Mouse (Mus musculus) ES-Bruce4 (cell line): ENCODE results near the gene Erc2. TPM values are rescaled to one million over a fixed set of nuclear protein-coding genes. Genes with fewer than 3 reads are reported as not detected.

Experiments used
- H3K27ac ChIP-seq: 2 replicates; pipeline ENCODE4 v1.5.1; 2012; ENCODE audit warnings: low read length, inconsistent platforms; ENCODE audit not compliant: insufficient read depth
- H3K27me3 ChIP-seq: 2 replicates; pipeline ENCODE4 v1.6.1; 2012; ENCODE audit warnings: mild to moderate bottlenecking, low read length, inconsistent platforms; ENCODE audit not compliant: control insufficient read depth, poor library complexity, insufficient read depth, severe bottlenecking
- H3K36me3 ChIP-seq: 2 replicates; pipeline ENCODE4 v1.6.1; 2012; ENCODE audit warnings: inconsistent platforms, mild to moderate bottlenecking, low read length, moderate library complexity; ENCODE audit not compliant: control insufficient read depth, poor library complexity, insufficient read depth, severe bottlenecking
- H3K4me1 ChIP-seq: one replicate; pipeline ENCODE4 v1.8.1; 2011; ENCODE audit warnings: low read length; ENCODE audit not compliant: control insufficient read depth, insufficient read depth
- H3K4me3 ChIP-seq: 2 replicates; pipeline ENCODE4 v1.5.1; 2011; ENCODE audit warnings: low read depth, mild to moderate bottlenecking, low read length
- H3K9ac ChIP-seq: 2 replicates; pipeline ENCODE4 v1.6.1; 2012; ENCODE audit warnings: low read depth, mild to moderate bottlenecking, inconsistent platforms; ENCODE audit not compliant: poor library complexity, severe bottlenecking
- H3K9me3 ChIP-seq: replicated peaks from 2 replicates; pipeline ENCODE4 v1.6.1; 2012; ENCODE audit warnings: mild to moderate bottlenecking, low read length, inconsistent platforms; ENCODE audit not compliant: control insufficient read depth, poor library complexity, insufficient read depth, severe bottlenecking
- CTCF ChIP-seq: IDR thresholded peaks from one replicate; pipeline ENCODE4 v1.8.1; 2011; ENCODE audit warnings: low read depth, low read length
- EP300 ChIP-seq: IDR thresholded peaks from 2 replicates; pipeline ENCODE4 v1.6.1; 2011; ENCODE audit warnings: low read depth, low read length; ENCODE audit not compliant: insufficient read depth
- POLR2A ChIP-seq: IDR thresholded peaks from one replicate; pipeline ENCODE4 v1.8.1; 2011; ENCODE audit warnings: low read length; ENCODE audit not compliant: insufficient read depth
- polyA plus RNA-seq: library from polyadenylated mRNA; stranded (reverse); fragments of >200 nt; gene quantifications from 2 replicates; pipeline ENCODE4 v1.2.4, GENCODE M21; 2011; ENCODE audit warnings: low read depth; ENCODE audit not compliant: missing spikeins, insufficient read depth, insufficient read length

Erc2 gene
- polyA plus RNA-seq, 1 experiment = 10.0 TPM

DNA sequence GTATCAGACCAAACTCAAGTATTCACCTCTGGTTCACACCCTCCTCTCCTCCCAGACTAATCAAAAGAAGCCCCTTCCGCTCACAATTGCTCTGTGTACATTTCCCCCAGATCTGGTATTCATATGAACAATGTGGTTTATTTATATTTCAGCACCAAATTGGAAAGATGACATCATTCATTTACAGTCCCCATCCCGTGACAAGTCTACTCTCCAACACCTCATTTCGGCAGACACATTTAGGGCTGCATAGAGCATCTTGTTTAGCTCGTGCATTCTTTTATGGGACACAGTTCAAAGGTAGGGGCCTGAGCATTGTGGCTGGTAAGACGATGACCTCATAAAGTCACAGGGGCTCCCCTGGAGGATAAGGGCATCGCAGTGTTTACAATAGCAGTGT is 677.9 kb downstream of the Erc2 start:
- H3K27me3 ChIP-seq = no peaks in the 10 kb centered on the region
- H3K9me3 ChIP-seq = no peaks in the 10 kb centered on the region
- no peak overlapping the region for H3K9ac ChIP-seq
- H3K4me3 ChIP-seq = no peak overlapping the region
- no peaks in the 10 kb centered on the region for H3K4me1 ChIP-seq
- no peaks in the 10 kb centered on the region for H3K36me3 ChIP-seq
- TF ChIP-seq POLR2A = no peak
- no peak for TF ChIP-seq EP300
- no peak for TF ChIP-seq CTCF
- no peak overlapping the region for H3K27ac ChIP-seq

DNA sequence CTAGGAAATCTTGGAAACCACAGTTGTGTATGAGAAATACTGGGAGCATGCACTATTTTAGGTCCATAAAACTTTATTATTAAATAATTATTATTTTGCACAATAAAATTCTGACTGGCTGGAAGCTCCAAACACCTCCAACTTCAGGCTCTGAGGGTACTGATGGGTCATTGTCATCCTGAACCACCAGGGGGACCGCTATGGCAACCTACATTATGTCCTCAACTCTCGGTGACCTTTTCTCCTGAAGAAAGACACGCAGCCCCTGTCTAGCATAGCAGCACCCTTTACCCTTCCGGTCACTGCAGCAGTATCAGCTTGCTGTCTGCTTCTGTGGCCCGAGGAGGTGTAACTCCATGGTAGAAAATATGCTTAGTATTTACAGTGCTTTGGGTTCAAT is 679.0 kb downstream of the Erc2 start:
- no peaks in the 10 kb centered on the region for H3K36me3 ChIP-seq
- TF ChIP-seq EP300 = no peak
- no peak for TF ChIP-seq POLR2A
- no peak for TF ChIP-seq CTCF
- H3K4me3 ChIP-seq = no peak overlapping the region
- H3K9me3 ChIP-seq = no peaks in the 10 kb centered on the region
- H3K4me1 ChIP-seq = no peaks in the 10 kb centered on the region
- H3K9ac ChIP-seq = no peak overlapping the region
- H3K27me3 ChIP-seq = no peaks in the 10 kb centered on the region
- no peak overlapping the region for H3K27ac ChIP-seq

DNA sequence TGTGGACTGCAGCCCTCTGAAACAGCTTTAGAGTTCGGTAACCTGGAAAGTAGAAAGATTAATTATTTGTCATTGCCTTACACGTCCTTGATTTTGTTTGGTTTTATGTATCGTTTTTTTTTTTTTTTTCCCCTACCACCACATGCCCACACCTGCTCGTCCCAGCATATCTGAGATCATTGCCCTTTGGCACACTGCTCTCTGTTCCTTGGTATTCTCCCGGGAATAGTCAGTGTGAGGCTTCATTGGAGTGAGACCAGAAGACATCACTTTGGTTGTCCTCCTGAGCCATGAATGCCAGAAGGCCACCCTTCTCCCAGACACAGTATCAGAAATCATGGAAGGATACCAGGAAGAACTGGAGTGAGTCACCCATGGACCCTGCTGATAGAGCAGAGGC is 681.9 kb downstream of the Erc2 start:
- Histone ChIP-seq H3K27me3 (no peaks in the 10 kb centered on the region), H3K9me3 (no peaks in the 10 kb centered on the region), H3K36me3 (no peaks in the 10 kb centered on the region), H3K4me1 (no peaks in the 10 kb centered on the region), H3K9ac (no peak overlapping the region), H3K27ac (no peak overlapping the region), H3K4me3 (no peak overlapping the region)
- no peak for TF ChIP-seq POLR2A
- no peak for TF ChIP-seq EP300
- no peak for TF ChIP-seq CTCF

DNA sequence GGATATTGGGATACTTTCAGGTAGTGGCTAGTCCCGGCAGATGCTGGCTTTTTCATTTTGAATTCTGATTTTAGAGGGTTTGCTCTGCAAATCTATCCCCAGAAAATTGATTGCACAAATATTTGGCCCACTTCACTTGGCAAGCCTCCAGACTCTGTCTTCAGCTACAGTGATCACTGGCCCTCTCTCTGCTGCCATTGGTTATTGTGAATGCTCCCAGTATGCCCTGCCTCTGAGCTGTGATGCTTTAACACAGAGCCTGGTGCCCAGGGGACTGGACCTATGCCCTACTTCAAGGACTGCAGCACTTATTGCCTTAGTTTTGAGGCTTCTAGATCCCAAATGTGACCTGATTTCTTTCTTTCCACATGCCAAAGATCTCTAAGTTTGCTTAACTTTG is 686.4 kb downstream of the Erc2 start:
- Histone ChIP-seq H3K9ac (no peak overlapping the region), H3K4me1 (no peaks in the 10 kb centered on the region), H3K36me3 (no peaks in the 10 kb centered on the region), H3K9me3 (no peaks in the 10 kb centered on the region), H3K27me3 (no peaks in the 10 kb centered on the region), H3K4me3 (no peak overlapping the region), H3K27ac (no peak overlapping the region)
- no peak for TF ChIP-seq POLR2A
- TF ChIP-seq CTCF = no peak
- no peak for TF ChIP-seq EP300

DNA sequence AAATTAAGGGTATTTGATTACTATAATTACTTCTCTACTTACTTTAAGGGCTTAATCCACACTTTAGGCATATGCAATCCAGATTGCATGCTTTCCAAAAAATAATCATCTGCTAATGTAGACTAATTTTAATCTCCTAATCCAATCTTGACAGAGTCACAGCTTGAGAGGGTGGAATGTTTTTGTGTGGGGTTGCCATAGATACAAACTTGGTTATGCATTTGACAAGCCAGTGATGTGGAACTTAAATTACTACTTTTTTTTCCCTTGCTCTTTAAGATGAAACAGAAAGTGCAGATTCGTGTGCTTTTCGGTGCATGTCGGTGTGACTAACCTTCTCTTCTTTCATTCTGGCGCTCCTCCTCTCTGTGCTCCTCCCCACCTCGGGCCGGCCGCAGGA is 694.6 kb downstream of the Erc2 start:
- H3K36me3 ChIP-seq = no peaks in the 10 kb centered on the region
- no peaks in the 10 kb centered on the region for H3K27me3 ChIP-seq
- H3K27ac ChIP-seq = no peak overlapping the region
- H3K4me1 ChIP-seq = no peaks in the 10 kb centered on the region
- TF ChIP-seq POLR2A (no peak), CTCF (no peak), EP300 (no peak)
- no peak overlapping the region for H3K9ac ChIP-seq
- H3K9me3 ChIP-seq = no peaks in the 10 kb centered on the region
- H3K4me3 ChIP-seq = no peak overlapping the region

DNA sequence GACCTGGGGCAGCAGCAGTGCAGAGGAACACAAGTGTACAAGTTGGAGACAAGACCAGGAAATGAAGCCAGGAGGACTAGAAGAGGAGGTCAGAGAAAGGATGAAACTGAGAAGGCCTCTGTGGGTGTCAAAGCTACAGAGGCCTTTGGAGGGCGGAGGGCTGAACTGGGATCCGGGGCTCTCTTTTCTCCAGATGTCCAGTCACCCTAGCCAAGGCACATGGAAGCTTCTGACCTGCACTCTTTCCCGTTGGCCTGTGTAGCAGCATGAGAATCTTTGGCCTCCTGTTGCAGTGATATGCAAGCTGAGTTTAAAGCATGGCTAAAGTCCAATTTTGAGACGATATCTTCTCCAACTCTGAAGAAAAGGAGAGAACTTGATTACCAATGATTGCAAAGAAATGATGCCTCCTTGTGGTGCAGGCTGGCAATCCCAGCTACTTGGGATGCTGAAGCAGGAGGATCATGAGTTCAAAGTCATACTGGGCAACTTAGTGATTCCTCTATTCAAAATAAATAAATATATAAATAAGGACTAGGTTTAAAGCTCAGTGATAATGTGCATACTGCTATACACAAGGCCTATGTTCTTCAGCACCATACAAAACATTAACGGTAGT is 699.8 kb downstream of the Erc2 start:
- TF ChIP-seq POLR2A = no peak
- no peak for TF ChIP-seq CTCF
- no peak for TF ChIP-seq EP300

More for the DNA sequence above, 699.8 kb downstream of the Erc2 start:
- H3K9me3 ChIP-seq = no peaks in the 10 kb centered on the region
- H3K27ac ChIP-seq = no peak overlapping the region
- H3K9ac ChIP-seq = no peak overlapping the region
- H3K4me3 ChIP-seq = no peak overlapping the region
- H3K36me3 ChIP-seq = no peaks in the 10 kb centered on the region
- no peaks in the 10 kb centered on the region for H3K27me3 ChIP-seq
- no peaks in the 10 kb centered on the region for H3K4me1 ChIP-seq
